Mouse (Mus musculus) liver, adult 2 months (tissue): Measurements from ENCODE around the gene Nhlrc3. TPM values are rescaled to one million over a fixed set of nuclear protein-coding genes. Genes with fewer than 3 reads are reported as not detected.

Source experiments
- DNase-seq: peaks from one replicate; pipeline ENCODE4 v3.0.0-alpha.2; 2011; ENCODE audit warnings: low read depth, low spot score; ENCODE audit errors: extremely low read depth
- H3K27ac ChIP-seq: fragments of 200-500 bp; replicated peaks from 2 replicates; pipeline ENCODE4 v1.5.1; 2012; ENCODE audit warnings: low read depth, mild to moderate bottlenecking, control low read depth, inconsistent platforms, low read length; ENCODE audit not compliant: insufficient read depth
- H3K27me3 ChIP-seq: fragments of 200-500 bp; 2 replicates; pipeline ENCODE4 v1.6.1; 2012; ENCODE audit warnings: mild to moderate bottlenecking, moderate library complexity, low read length, inconsistent platforms; ENCODE audit not compliant: control insufficient read depth, insufficient read depth
- H3K36me3 ChIP-seq: fragments of 200-500 bp; 2 replicates; pipeline ENCODE4 v1.6.1; 2012; ENCODE audit warnings: low read length, inconsistent platforms; ENCODE audit not compliant: control insufficient read depth, insufficient read depth
- H3K4me1 ChIP-seq: fragments of 200-500 bp; 2 replicates; pipeline ENCODE4 v1.6.1; 2011; ENCODE audit warnings: low read length; ENCODE audit not compliant: control insufficient read depth, insufficient read depth
- H3K4me3 ChIP-seq: fragments of 200-500 bp; 2 replicates; pipeline ENCODE4 v1.5.1; 2011; ENCODE audit warnings: low read depth, mild to moderate bottlenecking, control low read depth, low read length, moderate library complexity; ENCODE audit not compliant: insufficient read depth
- H3K79me2 ChIP-seq: fragments of 200-500 bp; 2 replicates; pipeline ENCODE4 v1.6.1; 2012; ENCODE audit warnings: inconsistent platforms, mild to moderate bottlenecking, low read length, moderate library complexity; ENCODE audit not compliant: control insufficient read depth, insufficient read depth
- H3K9ac ChIP-seq: fragments of 200-500 bp; 2 replicates; pipeline ENCODE4 v1.6.1; 2012; ENCODE audit warnings: low read depth, mild to moderate bottlenecking, control low read depth, inconsistent platforms, low read length
- CTCF ChIP-seq: fragments of 200-500 bp; IDR thresholded peaks from 2 replicates; pipeline ENCODE4 v1.5.1; 2011; ENCODE audit warnings: low read depth, low read length, control low read depth
- POLR2A ChIP-seq: fragments of 200-500 bp; IDR thresholded peaks from 2 replicates; pipeline ENCODE4 v1.6.1; 2011; ENCODE audit warnings: low read length, control low read depth; ENCODE audit not compliant: insufficient read depth; ENCODE audit errors: extremely low read depth
- WGBS: fragments of 180-500 bp; shearing (Covaris S2); methylation state at CpG from one replicate; pipeline ENCODE4 v1.1.7; 2018; 5-methylcytosine and 5-hydroxymethylcytosine counted together
- polyA plus RNA-seq: library from polyadenylated mRNA; depleted of rRNA; stranded (reverse); fragments of >200 nt; gene quantifications from 2 replicates; pipeline ENCODE4 v1.2.3, GENCODE M21; 2012
- total RNA-seq: library from RNA; depleted of rRNA; stranded (reverse); fragments of >200 nt; gene quantifications from 2 replicates; pipeline ENCODE4 v1.2.3, GENCODE M21; 2014

The Nhlrc3 gene
- total and polyA plus RNA-seq, 2 experiments, result 5.9 to 8.0 TPM

DNA sequence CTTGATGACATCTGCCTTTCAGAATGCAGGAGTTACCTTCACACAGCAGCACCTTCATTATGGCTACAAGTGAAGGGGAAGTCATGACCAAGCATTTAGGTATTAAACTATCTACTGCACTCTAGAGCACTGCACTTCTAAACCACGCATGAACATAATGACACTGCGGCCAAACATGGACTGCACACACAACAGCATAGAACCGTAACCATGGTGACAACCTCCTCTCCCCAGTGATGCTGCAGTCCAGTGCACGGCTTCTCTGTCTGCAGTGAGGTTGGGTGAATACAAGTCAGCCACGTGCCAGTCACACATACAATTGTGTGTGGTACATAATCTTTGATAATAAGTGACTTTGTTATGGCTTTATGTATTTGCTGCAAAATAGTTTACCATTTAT lies 17.6 kb downstream of the Nhlrc3 start:
- Histone ChIP-seq H3K36me3 (peaks cover 3% of the 10 kb centered on the region; the same call in 1 of the 2 replicates), H3K79me2 (no peaks in the 10 kb centered on the region), H3K9ac (no peak overlapping the region), H3K27me3 (no peaks in the 10 kb centered on the region), H3K4me1 (no peaks in the 10 kb centered on the region), H3K4me3 (no peak overlapping the region), H3K27ac (no peak overlapping the region)
- no peak for DNase-seq
- no peak for TF ChIP-seq CTCF
- TF ChIP-seq POLR2A, result no peak
- WGBS, result 90% methylated on average over 5 of the region's 5 CpGs

DNA sequence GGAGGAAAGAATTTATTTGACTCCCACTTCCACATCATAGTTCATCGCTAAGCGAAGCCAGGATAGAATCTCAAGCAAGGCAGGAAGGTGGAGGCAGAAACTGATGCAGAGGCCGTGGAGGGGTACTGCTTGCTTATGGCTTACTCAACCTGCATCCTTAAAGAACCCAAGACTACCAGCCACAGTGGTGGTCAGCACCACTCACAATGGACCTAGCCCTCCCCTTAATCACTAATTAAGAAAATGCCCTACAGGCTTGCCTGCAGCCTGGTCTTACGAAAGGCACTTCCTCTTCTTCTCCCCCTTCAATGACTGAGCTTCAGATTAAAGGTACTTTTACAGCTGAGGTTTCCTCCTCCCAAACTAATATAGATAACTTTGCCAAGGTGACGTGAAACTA lies 26.6 kb downstream of the Nhlrc3 start:
- H3K9ac ChIP-seq, result no peak overlapping the region
- H3K79me2 ChIP-seq, result no peaks in the 10 kb centered on the region
- 72% methylated on average over 5 of the region's 5 CpGs for WGBS
- H3K27ac ChIP-seq, result no peak overlapping the region
- H3K4me1 ChIP-seq, result no peaks in the 10 kb centered on the region
- H3K27me3 ChIP-seq, result no peaks in the 10 kb centered on the region
- no peak overlapping the region for H3K4me3 ChIP-seq
- TF ChIP-seq POLR2A (no peak), CTCF (no peak)
- no peaks in the 10 kb centered on the region for H3K36me3 ChIP-seq
- DNase-seq, result no peak

DNA sequence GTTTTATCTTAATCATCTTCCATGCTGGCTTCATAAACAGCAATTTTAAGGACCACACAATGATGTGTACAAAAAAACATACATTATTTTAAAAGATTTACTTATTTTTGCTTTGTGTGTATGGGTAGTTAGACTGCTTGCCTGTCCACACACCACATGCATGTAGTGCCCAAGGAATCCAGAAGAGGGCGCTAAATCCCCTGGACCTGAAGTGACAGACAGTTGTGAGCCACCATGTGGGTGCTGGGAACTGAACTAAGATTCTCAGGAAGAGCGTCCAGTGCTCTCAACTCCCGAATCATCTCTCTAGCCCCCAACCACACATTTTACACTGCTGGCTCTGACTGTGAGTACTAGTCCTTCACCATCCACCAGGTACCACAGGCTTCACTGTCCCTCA lies 28.5 kb downstream of the Nhlrc3 start:
- H3K27ac ChIP-seq, result no peak overlapping the region
- TF ChIP-seq POLR2A, result no peak
- TF ChIP-seq CTCF, result peak; percentile 26; the same call in 1 of the 2 replicates
- H3K9ac ChIP-seq, result no peak overlapping the region
- H3K36me3 ChIP-seq, result no peaks in the 10 kb centered on the region
- H3K4me1 ChIP-seq, result no peaks in the 10 kb centered on the region
- H3K4me3 ChIP-seq, result no peak overlapping the region
- DNase-seq, result no peak
- 75% methylated on average over 3 of the region's 3 CpGs for WGBS
- no peaks in the 10 kb centered on the region for H3K79me2 ChIP-seq
- no peaks in the 10 kb centered on the region for H3K27me3 ChIP-seq

DNA sequence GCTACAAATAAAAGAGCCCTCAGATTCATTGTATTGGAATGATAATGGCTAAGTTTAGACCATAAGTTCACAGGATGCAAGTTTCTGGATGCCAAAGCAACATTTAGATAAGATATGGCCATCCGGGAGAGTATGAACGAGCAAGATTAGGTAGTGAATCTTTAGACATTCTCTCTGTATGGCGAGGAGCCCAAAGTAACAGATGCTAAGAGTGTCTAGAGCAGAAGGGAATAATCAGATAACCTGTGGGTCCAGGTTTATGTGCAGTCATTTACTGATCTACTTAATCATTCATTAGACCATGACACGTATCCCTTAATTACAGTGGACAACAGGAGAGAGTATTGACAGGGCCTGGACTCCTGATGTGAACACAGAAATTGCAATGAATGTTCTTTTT lies 39.6 kb downstream of the Nhlrc3 start:
- no peak overlapping the region for H3K9ac ChIP-seq
- no peak overlapping the region for H3K27ac ChIP-seq
- no peaks in the 10 kb centered on the region for H3K4me1 ChIP-seq
- H3K36me3 ChIP-seq, result no peaks in the 10 kb centered on the region
- no peak for DNase-seq
- TF ChIP-seq CTCF, result no peak
- no peak for TF ChIP-seq POLR2A
- no peak overlapping the region for H3K4me3 ChIP-seq
- 79% methylated on average over 4 of the region's 4 CpGs for WGBS
- no peaks in the 10 kb centered on the region for H3K27me3 ChIP-seq
- H3K79me2 ChIP-seq, result no peaks in the 10 kb centered on the region

DNA sequence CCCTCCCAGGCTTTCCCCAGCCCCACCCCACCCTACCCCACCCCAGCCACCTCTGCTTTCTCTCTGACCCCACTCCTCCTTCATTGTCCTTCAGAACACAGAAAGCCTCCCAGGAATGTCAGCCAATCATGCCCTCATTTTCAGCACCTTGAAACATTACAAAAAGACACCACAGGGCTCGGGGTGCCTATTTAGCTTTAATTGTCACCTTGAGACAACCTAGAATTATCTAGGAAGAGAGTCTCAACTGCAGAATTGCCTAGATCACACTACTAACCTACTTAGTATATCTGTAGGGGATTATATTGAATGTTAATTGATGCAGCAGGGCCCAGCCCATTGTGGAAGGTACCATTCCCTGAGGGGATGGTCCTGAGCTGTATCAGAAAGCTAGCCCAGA lies 40.4 kb downstream of the Nhlrc3 start:
- Histone ChIP-seq H3K4me3 (no peak overlapping the region), H3K4me1 (no peaks in the 10 kb centered on the region), H3K9ac (no peak overlapping the region), H3K36me3 (no peaks in the 10 kb centered on the region), H3K79me2 (no peaks in the 10 kb centered on the region), H3K27ac (no peak overlapping the region), H3K27me3 (no peaks in the 10 kb centered on the region)
- TF ChIP-seq CTCF, result no peak
- TF ChIP-seq POLR2A, result no peak
- no peak for DNase-seq
- WGBS, result 56% methylated on average over 1 of the region's 1 CpGs

DNA sequence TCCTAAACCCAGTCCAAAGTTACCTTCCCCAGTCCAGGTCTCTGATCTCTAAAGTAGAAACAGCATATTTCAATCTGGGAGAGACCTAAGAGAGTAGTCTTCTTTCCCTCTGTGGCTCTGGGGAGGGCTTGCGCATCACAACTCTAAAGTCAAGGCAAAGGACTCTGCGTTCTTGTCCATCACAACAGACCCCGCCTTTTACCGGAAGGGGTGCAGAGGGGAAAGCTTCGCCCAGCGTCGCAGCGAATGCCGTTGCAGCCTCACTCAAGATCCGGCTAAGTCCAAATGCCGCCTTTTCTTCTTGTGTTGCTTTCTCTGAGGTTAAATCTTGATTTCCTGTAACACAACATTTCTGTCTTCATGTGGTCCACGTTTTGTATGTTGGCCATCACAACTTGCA lies 41.5 kb downstream of the Nhlrc3 start:
- H3K27ac ChIP-seq, result no peak overlapping the region
- no peaks in the 10 kb centered on the region for H3K27me3 ChIP-seq
- H3K79me2 ChIP-seq, result no peaks in the 10 kb centered on the region
- 89% methylated on average over 12 of the region's 12 CpGs for WGBS
- no peak overlapping the region for H3K9ac ChIP-seq
- TF ChIP-seq POLR2A, result no peak
- TF ChIP-seq CTCF, result no peak
- H3K36me3 ChIP-seq, result no peaks in the 10 kb centered on the region
- H3K4me3 ChIP-seq, result no peak overlapping the region
- DNase-seq, result no peak
- H3K4me1 ChIP-seq, result no peaks in the 10 kb centered on the region
